In the genomic region with DNA sequence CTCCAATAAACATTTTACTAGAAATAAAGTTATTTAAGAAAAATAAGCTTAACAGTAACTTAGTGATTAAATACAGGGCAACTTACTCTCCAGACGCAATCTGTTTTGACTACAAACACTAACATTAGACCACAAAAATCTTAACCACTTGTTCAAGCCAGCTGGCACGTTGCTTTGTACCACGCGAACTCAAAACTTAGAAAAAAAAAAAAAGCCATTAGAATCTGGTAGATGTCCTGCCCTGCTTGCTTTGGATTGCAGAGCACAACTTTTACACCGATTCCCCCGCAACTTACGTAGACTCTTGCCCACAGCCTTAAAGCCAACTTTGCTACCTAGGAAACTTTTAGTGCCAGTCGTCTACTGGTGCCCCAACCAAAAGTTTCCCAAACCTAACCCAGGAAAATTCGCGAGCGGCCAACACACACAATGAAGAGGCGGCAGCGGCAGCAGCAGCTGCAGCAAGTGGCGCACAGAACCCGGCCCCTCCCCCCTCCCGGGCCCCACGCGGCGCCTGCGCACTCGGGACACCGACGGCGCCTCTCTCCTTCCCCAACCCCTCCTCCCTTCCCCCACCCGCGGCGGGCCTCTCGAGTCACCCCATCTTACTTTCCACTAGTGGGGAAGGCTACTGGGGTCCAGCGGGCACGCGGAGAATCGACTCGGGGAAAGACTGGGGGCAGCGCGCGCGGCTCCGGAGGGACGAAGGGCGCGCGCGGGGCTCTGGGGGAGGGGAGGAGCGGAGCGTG, we compare ENCODE assay signal across 8 mouse cellular contexts. TPM values are rescaled to one million over a fixed set of nuclear protein-coding genes. Genes with fewer than 3 reads are reported as not detected.
DNase-seq lines count a peak whose midpoint lies in the region; ATAC-seq and TF ChIP-seq lines count a peak whose summit lies in the region.

No protein-coding gene starts in this region.

- peaks cover 14% of the 10 kb centered on the region for H3K36me3 ChIP-seq in forebrain, embryonic 11.5 days (ENCODE audit: control insufficient read depth, insufficient read depth, low read length)
- peaks cover 16% of the 10 kb centered on the region for H3K36me3 ChIP-seq in heart, embryonic 16.5 days (ENCODE audit: control insufficient read depth, insufficient read depth)
- H3K36me3 ChIP-seq in liver, embryonic 15.5 days (replicated peaks) = peaks cover 51% of the 10 kb centered on the region
- peaks cover 8% of the 10 kb centered on the region for H3K36me3 ChIP-seq in neural tube, embryonic 11.5 days (ENCODE audit: control insufficient read depth, insufficient read depth, low read length)
- peaks cover 4% of the 10 kb centered on the region; the same call in 1 of the 2 replicates for H3K36me3 ChIP-seq in stomach, postnatal 0 days (ENCODE audit: control insufficient read depth, insufficient read depth, low read length)

- TF ChIP-seq CTCF in stomach, postnatal 0 days (IDR thresholded peaks at IDR 0.05; ENCODE audit: low read depth) = no peak

- peak overlapping the region; percentile 92 for H3K27ac ChIP-seq in forebrain, embryonic 11.5 days (ENCODE audit: low read depth, low read length)
- H3K27ac ChIP-seq in heart, embryonic 16.5 days (ENCODE audit: low read length) = peak overlapping the region; percentile 94
- peak overlapping the region; percentile 92 for H3K27ac ChIP-seq in liver, embryonic 15.5 days (replicated peaks)
- H3K27ac ChIP-seq in neural tube, embryonic 11.5 days (ENCODE audit: low read depth, low read length) = peak overlapping the region; percentile 94
- peak overlapping the region; percentile 98 for H3K27ac ChIP-seq in stomach, postnatal 0 days (replicated peaks)

- H3K9ac ChIP-seq in forebrain, embryonic 11.5 days (ENCODE audit: low read length) = peak overlapping the region; percentile 100
- peak overlapping the region; percentile 98 for H3K9ac ChIP-seq in heart, embryonic 16.5 days (ENCODE audit: low read length)
- H3K9ac ChIP-seq in liver, embryonic 15.5 days = peak overlapping the region; percentile 91
- peak overlapping the region; percentile 100 for H3K9ac ChIP-seq in neural tube, embryonic 11.5 days (ENCODE audit: low read length)
- H3K9ac ChIP-seq in stomach, postnatal 0 days (ENCODE audit: low read length) = peak overlapping the region; percentile 95

- peak; percentile 18 for ATAC-seq in CD4-positive, CD25-positive, alpha-beta regulatory T cell, adult 4 months
- peak; percentile 29 for ATAC-seq in forebrain, embryonic 11.5 days (replicated peaks; ENCODE audit: low FRiP score)
- peak; percentile 29 for ATAC-seq in heart, embryonic 16.5 days (replicated peaks; ENCODE audit: extremely low read depth, insufficient read depth, low FRiP score)
- peak; percentile 47 for ATAC-seq in liver, embryonic 15.5 days (ENCODE audit: insufficient read depth)
- ATAC-seq in neural tube, embryonic 11.5 days (ENCODE audit: insufficient read depth, low FRiP score, low TSS enrichment) = peak; percentile 18
- ATAC-seq in stomach, postnatal 0 days (ENCODE audit: low FRiP score, low TSS enrichment) = peak; percentile 36

- no peak for TF ChIP-seq EP300 in stomach, postnatal 0 days (optimal IDR thresholded peaks at IDR 0.05)

- peak overlapping the region; percentile 88 for H3K4me2 ChIP-seq in forebrain, embryonic 11.5 days (ENCODE audit: low read depth, low read length, severe bottlenecking)
- peak overlapping the region; percentile 97 for H3K4me2 ChIP-seq in heart, embryonic 16.5 days (ENCODE audit: low read depth, low read length)
- peak overlapping the region; percentile 99 for H3K4me2 ChIP-seq in liver, embryonic 15.5 days
- H3K4me2 ChIP-seq in neural tube, embryonic 11.5 days (ENCODE audit: low read depth) = peak overlapping the region; percentile 96
- H3K4me2 ChIP-seq in stomach, postnatal 0 days (replicated peaks; ENCODE audit: low read depth) = peak overlapping the region; percentile 82

- under 1% methylated on average over 45 of the region's 45 CpGs for WGBS in forebrain, embryonic 11.5 days
- under 1% methylated on average over 45 of the region's 45 CpGs for WGBS in heart, embryonic 16.5 days
- under 1% methylated on average over 35 of the region's 45 CpGs for WGBS in liver, embryonic 15.5 days (ENCODE audit: insufficient replicate concordance)
- under 1% methylated on average over 45 of the region's 45 CpGs for WGBS in neural tube, embryonic 11.5 days
- WGBS in stomach, postnatal 0 days = 1% methylated on average over 22 of the region's 45 CpGs

- DNase-seq in c-Kit-positive CD71-negative TER-119-negative erythroid progenitor cells, embryonic 14.5 days (ENCODE audit: low read depth) = peak; percentile 69
- peak; percentile 97 for DNase-seq in forebrain, embryonic 11.5 days (ENCODE audit: low spot score)
- DNase-seq in kidney, postnatal 4 days = peak; percentile 95 to 96
- DNase-seq in neural tube, embryonic 11.5 days (ENCODE audit: low spot score) = peak; percentile 92
- DNase-seq in stomach, postnatal 0 days (ENCODE audit: low spot score) = peak; percentile 95

- peak overlapping the region; percentile 99 for H3K4me3 ChIP-seq in forebrain, embryonic 11.5 days (ENCODE audit: low read depth, low read length)
- H3K4me3 ChIP-seq in heart, embryonic 16.5 days (ENCODE audit: low read length) = peak overlapping the region; percentile 81
- peak overlapping the region; percentile 98 for H3K4me3 ChIP-seq in liver, embryonic 15.5 days (replicated peaks)
- H3K4me3 ChIP-seq in neural tube, embryonic 11.5 days (ENCODE audit: low read depth, low read length) = peak overlapping the region; percentile 100
- peak overlapping the region; percentile 94 for H3K4me3 ChIP-seq in stomach, postnatal 0 days (ENCODE audit: low read depth, low read length)

- H3K9me3 ChIP-seq in forebrain, embryonic 11.5 days (ENCODE audit: control insufficient read depth, low read length) = no peaks in the 10 kb centered on the region
- H3K9me3 ChIP-seq in heart, embryonic 16.5 days (replicated peaks; ENCODE audit: control insufficient read depth, low read length) = no peaks in the 10 kb centered on the region
- H3K9me3 ChIP-seq in liver, embryonic 15.5 days (replicated peaks) = no peaks in the 10 kb centered on the region
- no peaks in the 10 kb centered on the region for H3K9me3 ChIP-seq in neural tube, embryonic 11.5 days (ENCODE audit: control insufficient read depth, low read length)
- H3K9me3 ChIP-seq in stomach, postnatal 0 days (ENCODE audit: control insufficient read depth, low read length) = no peaks in the 10 kb centered on the region

- no peaks in the 10 kb centered on the region for H3K27me3 ChIP-seq in forebrain, embryonic 11.5 days (ENCODE audit: control insufficient read depth, insufficient read depth, low read length)
- no peaks in the 10 kb centered on the region for H3K27me3 ChIP-seq in heart, embryonic 16.5 days (ENCODE audit: control insufficient read depth, insufficient read depth, low read length)
- H3K27me3 ChIP-seq in liver, embryonic 15.5 days = no peaks in the 10 kb centered on the region
- H3K27me3 ChIP-seq in neural tube, embryonic 11.5 days (ENCODE audit: control insufficient read depth, insufficient read depth, low read length) = no peaks in the 10 kb centered on the region
- H3K27me3 ChIP-seq in stomach, postnatal 0 days (ENCODE audit: control insufficient read depth, insufficient read depth, low read length) = no peaks in the 10 kb centered on the region

- peaks cover 2% of the 10 kb centered on the region; the same call in 1 of the 2 replicates for H3K4me1 ChIP-seq in forebrain, embryonic 11.5 days (replicated peaks; ENCODE audit: control insufficient read depth, insufficient read depth, low read length)
- H3K4me1 ChIP-seq in heart, embryonic 16.5 days (ENCODE audit: control insufficient read depth, insufficient read depth, low read length) = peaks cover 19% of the 10 kb centered on the region
- peaks cover 53% of the 10 kb centered on the region for H3K4me1 ChIP-seq in liver, embryonic 15.5 days (replicated peaks)
- H3K4me1 ChIP-seq in neural tube, embryonic 11.5 days (ENCODE audit: control insufficient read depth, insufficient read depth, low read length) = peaks cover 15% of the 10 kb centered on the region
- 0 out of 2 replicates have a peak, but pooled peaks cover 2% of the 10 kb centered on the region for H3K4me1 ChIP-seq in stomach, postnatal 0 days (replicated peaks; ENCODE audit: control insufficient read depth, insufficient read depth)

RNA-seq across cellular contexts. Expression of a gene that starts 1.3 kb away (rescaled TPM):
- 100 to 1,000 TPM; 120 to 126 TPM for polyA plus RNA-seq in CD4-positive, CD25-positive, alpha-beta regulatory T cell, adult 4 months (2017; shearing (Covaris generic))
- polyA plus RNA-seq in forebrain, embryonic 11.5 days (2014; fragmentation: Nextera tagmentation; extraction: Ambion mirVana) = 296 and 314 TPM in 2 replicates
- 80.8 and 86.0 TPM in 2 replicates for polyA plus RNA-seq in heart, embryonic 16.5 days (2015; fragmentation: Nextera tagmentation; extraction: Ambion mirVana)
- polyA plus RNA-seq in liver, embryonic 15.5 days (2015; fragmentation: Nextera tagmentation; extraction: Ambion mirVana) = 46.6 and 47.0 TPM in 2 replicates
- polyA plus RNA-seq in neural tube, embryonic 11.5 days (2014; fragmentation: Nextera tagmentation; extraction: Ambion mirVana) = 271 and 289 TPM in 2 replicates
- 58.8 and 58.9 TPM in 2 replicates for polyA plus RNA-seq in stomach, postnatal 0 days (2015; fragmentation: Nextera tagmentation; extraction: Ambion mirVana)

RNA-seq across cellular contexts. Expression of a gene that starts 1.6 kb away (rescaled TPM):
- 10 to 100 TPM; 30.4 to 31.8 TPM for polyA plus RNA-seq in CD4-positive, CD25-positive, alpha-beta regulatory T cell, adult 4 months (2017; shearing (Covaris generic))
- polyA plus RNA-seq in forebrain, embryonic 11.5 days (2014; fragmentation: Nextera tagmentation; extraction: Ambion mirVana) = 50.5 and 53.1 TPM in 2 replicates
- 28.2 and 29.5 TPM in 2 replicates for polyA plus RNA-seq in heart, embryonic 16.5 days (2015; fragmentation: Nextera tagmentation; extraction: Ambion mirVana)
- 15.4 and 17.2 TPM in 2 replicates for polyA plus RNA-seq in liver, embryonic 15.5 days (2015; fragmentation: Nextera tagmentation; extraction: Ambion mirVana)
- polyA plus RNA-seq in neural tube, embryonic 11.5 days (2014; fragmentation: Nextera tagmentation; extraction: Ambion mirVana) = 48.2 and 48.5 TPM in 2 replicates
- 23.4 and 23.5 TPM in 2 replicates for polyA plus RNA-seq in stomach, postnatal 0 days (2015; fragmentation: Nextera tagmentation; extraction: Ambion mirVana)

RNA-seq across cellular contexts. Expression of a gene that starts 59.3 kb away (rescaled TPM):
- polyA plus RNA-seq in CD4-positive, CD25-positive, alpha-beta regulatory T cell, adult 4 months (2017; shearing (Covaris generic)) = not detected
- 2.8 and 3.4 TPM in 2 replicates for polyA plus RNA-seq in forebrain, embryonic 11.5 days (2014; fragmentation: Nextera tagmentation; extraction: Ambion mirVana)
- 0.80 and 0.84 TPM in 2 replicates for polyA plus RNA-seq in heart, embryonic 16.5 days (2015; fragmentation: Nextera tagmentation; extraction: Ambion mirVana)
- 0.48 and 0.77 TPM in 2 replicates for polyA plus RNA-seq in liver, embryonic 15.5 days (2015; fragmentation: Nextera tagmentation; extraction: Ambion mirVana)
- polyA plus RNA-seq in neural tube, embryonic 11.5 days (2014; fragmentation: Nextera tagmentation; extraction: Ambion mirVana) = 2.1 and 2.2 TPM in 2 replicates
- polyA plus RNA-seq in stomach, postnatal 0 days (2015; fragmentation: Nextera tagmentation; extraction: Ambion mirVana) = 1.9 and 2.6 TPM in 2 replicates

RNA-seq across cellular contexts. Expression of a gene that starts 59.4 kb away (rescaled TPM):
- polyA plus RNA-seq in CD4-positive, CD25-positive, alpha-beta regulatory T cell, adult 4 months (2017; shearing (Covaris generic)) = 10 to 100 TPM; 28.6 to 54.5 TPM
- polyA plus RNA-seq in forebrain, embryonic 11.5 days (2014; fragmentation: Nextera tagmentation; extraction: Ambion mirVana) = 274 and 313 TPM in 2 replicates
- 51.6 and 82.0 TPM in 2 replicates for polyA plus RNA-seq in heart, embryonic 16.5 days (2015; fragmentation: Nextera tagmentation; extraction: Ambion mirVana)
- 70.5 and 75.0 TPM in 2 replicates for polyA plus RNA-seq in liver, embryonic 15.5 days (2015; fragmentation: Nextera tagmentation; extraction: Ambion mirVana)
- polyA plus RNA-seq in neural tube, embryonic 11.5 days (2014; fragmentation: Nextera tagmentation; extraction: Ambion mirVana) = 277 and 289 TPM in 2 replicates
- 53.5 and 61.4 TPM in 2 replicates for polyA plus RNA-seq in stomach, postnatal 0 days (2015; fragmentation: Nextera tagmentation; extraction: Ambion mirVana)

Comparison
In these comparisons a context has a peak if more than half of its experiments do, and no peak if none do; other contexts are left out.
1. Peak in every context shown above with its lines: DNase-seq, ATAC-seq, H3K4me3 ChIP-seq and H3K27ac ChIP-seq.